Mouse (Mus musculus): ENCODE results near the gene Nup62cl. TPM values are rescaled to one million over a fixed set of nuclear protein-coding genes. Genes with fewer than 3 reads are reported as not detected.

Nup62cl gene
- polyA plus RNA-seq, 1 experiment from 2014 or later: 1.5 TPM

Other genes starting within 250 kb of the Nup62cl start
- 8.0 and 8.4 TPM in 2 replicates for gene Morc4, start 191.0 kb downstream of the Nup62cl start, polyA plus RNA-seq (2014; fragmentation: Nextera tagmentation; extraction: Ambion mirVana)
- 9.3 and 10.0 TPM in 2 replicates for gene Rbm41, start 64.1 kb downstream of the Nup62cl start, polyA plus RNA-seq (2014; fragmentation: Nextera tagmentation; extraction: Ambion mirVana)
- not detected in 2 replicates for gene Pih1h3b, start 167 bp upstream of the Nup62cl start, polyA plus RNA-seq (2014; fragmentation: Nextera tagmentation; extraction: Ambion mirVana)